Mouse (Mus musculus) c-Kit-positive CD71-positive TER-119-positive erythroid progenitor cells, embryonic 14.5 days (primary cell): Measurements from ENCODE around the gene Dpp3.
"Not testable (repeated sequence)": the region's sequence is repeated elsewhere in the genome, so short reads cannot be mapped to it uniquely, and the experiment has no call there.

Experiments
- DNase-seq: peaks from one replicate; pipeline ENCODE4 v3.0.0-alpha.2; 2013; ENCODE audit warnings: low spot score

Gene Dpp3

GRCm38 (mm10) chr19:4896780-4897520, 31.1 kb downstream of the Dpp3 start:
- DNase-seq = no peak

- peak; percentile 77 for DNase-seq
These were observed 36.3 kb downstream of the Dpp3 start for GRCm38 (mm10) chr19:4891798-4892197.

GRCm38 (mm10) chr19:4889791-4890190, 38.3 kb downstream of the Dpp3 start:
- no peak for DNase-seq

GRCm38 (mm10) chr19:4883961-4884360, 44.1 kb downstream of the Dpp3 start:
- peak; percentile 55 for DNase-seq

- no peak for DNase-seq
These were observed 48.8 kb downstream of the Dpp3 start for GRCm38 (mm10) chr19:4879324-4879703.

GRCm38 (mm10) chr19:4878405-4879323, 49.4 kb downstream of the Dpp3 start, which contains the start of gene Zdhhc24:
Gene Zdhhc24 (plus strand): TSS chr19:4878668.
- DNase-seq = peak; percentile 96

- no peak for DNase-seq
These were observed 50.3 kb downstream of the Dpp3 start, which contains the start of gene Actn3 for GRCm38 (mm10) chr19:4877785-4878184. Gene Actn3 (minus strand): TSS chr19:4877909.

- no peak for DNase-seq
These were observed 51.3 kb downstream of the Dpp3 start for GRCm38 (mm10) chr19:4876755-4877154.

- DNase-seq = no peak
These were observed 51.8 kb downstream of the Dpp3 start for GRCm38 (mm10) chr19:4876241-4876640.

GRCm38 (mm10) chr19:4874613-4875012, 53.5 kb downstream of the Dpp3 start:
- not testable (repeated sequence) for DNase-seq

- no peak for DNase-seq
These were observed 62.9 kb downstream of the Dpp3 start for GRCm38 (mm10) chr19:4865147-4865546.

GRCm38 (mm10) chr19:4863048-4863447, 65.0 kb downstream of the Dpp3 start:
- no peak for DNase-seq

GRCm38 (mm10) chr19:4859081-4859480, 69.0 kb downstream of the Dpp3 start:
- DNase-seq = peak; percentile 89
